Mouse (Mus musculus) kidney, embryonic 16.5 days (tissue): Measurements from ENCODE around the gene Satb2. TPM values are rescaled to one million over a fixed set of nuclear protein-coding genes. Genes with fewer than 3 reads are reported as not detected.

Source experiments
- ATAC-seq: fragments of 200-750 bp; cut with Nextera tagmentation; 2 replicates; pipeline ENCODE4 v1.8.0; 2017; ENCODE audit warnings: moderate TSS enrichment; ENCODE audit not compliant: low FRiP score, low TSS enrichment
- H3K27ac ChIP-seq: fragments of 300-500 bp; sonication (generic); 2 replicates; pipeline ENCODE4 v1.5.1; 2014; ENCODE audit warnings: low read length
- H3K27me3 ChIP-seq: fragments of 300-500 bp; sonication (generic); 2 replicates; pipeline ENCODE4 v1.6.1; 2014; ENCODE audit warnings: low read length, control low read depth, mixed read lengths; ENCODE audit not compliant: insufficient read depth
- H3K36me3 ChIP-seq: fragments of 300-500 bp; sonication (generic); 2 replicates; pipeline ENCODE4 v1.6.1; 2014; ENCODE audit warnings: low read length, control low read depth, mixed read lengths; ENCODE audit not compliant: insufficient read depth
- H3K4me1 ChIP-seq: fragments of 300-500 bp; sonication (generic); 2 replicates; pipeline ENCODE4 v1.6.1; 2014; ENCODE audit warnings: low read length, control low read depth, mixed read lengths; ENCODE audit not compliant: insufficient read depth
- H3K4me2 ChIP-seq: fragments of 300-500 bp; sonication (generic); replicated peaks from 2 replicates; pipeline ENCODE4 v1.6.1; 2014; ENCODE audit warnings: low read depth, low read length
- H3K4me3 ChIP-seq: fragments of 300-500 bp; sonication (generic); 2 replicates; pipeline ENCODE4 v1.5.1; 2014; ENCODE audit warnings: mild to moderate bottlenecking, low read length
- H3K9ac ChIP-seq: fragments of 300-500 bp; sonication (generic); replicated peaks from 2 replicates; pipeline ENCODE4 v1.6.1; 2014; ENCODE audit warnings: low read length
- H3K9me3 ChIP-seq: fragments of 300-500 bp; sonication (generic); 2 replicates; pipeline ENCODE4 v1.6.1; 2016; ENCODE audit warnings: low read length, control low read depth
- WGBS: fragments of 180-500 bp; shearing (Covaris S2); extraction: QIAGEN DNeasy Blood & Tissue Kit; methylation state at CpG from one replicate; pipeline ENCODE4 v1.1.7; 2014; 5-methylcytosine and 5-hydroxymethylcytosine counted together
- polyA plus RNA-seq: library from polyadenylated mRNA; unstranded; fragments of >200 nt; fragmentation: Nextera tagmentation; extraction: Ambion mirVana; gene quantifications from 2 replicates; pipeline ENCODE4 v1.2.1, GENCODE M21; 2015

Satb2 gene
- polyA plus RNA-seq, 1 experiment from 2014 or later = 1.6 TPM

GRCm38 (mm10) chr1:56974187-56974586 is 4.3 kb downstream of the Satb2 start:
- Histone ChIP-seq H3K27ac (no peak overlapping the region), H3K9ac (no peak overlapping the region), H3K36me3 (no peaks in the 10 kb centered on the region), H3K4me2 (no peak overlapping the region), H3K4me3 (no peak overlapping the region), H3K4me1 (peaks cover 27% of the 10 kb centered on the region), H3K9me3 (no peaks in the 10 kb centered on the region), H3K27me3 (peaks cover 56% of the 10 kb centered on the region)
- WGBS = 7% methylated on average over 14 of the region's 14 CpGs
- ATAC-seq = no peak

GRCm38 (mm10) chr1:56973593-56973950 is 4.9 kb downstream of the Satb2 start:
- peak; percentile 2; the same call in 1 of the 2 replicates for ATAC-seq
- under 1% methylated on average over 16 of the region's 16 CpGs for WGBS
- H3K9me3 ChIP-seq = no peaks in the 10 kb centered on the region

GRCm38 (mm10) chr1:56972950-56973592 is 5.4 kb downstream of the Satb2 start:
- under 1% methylated on average over 47 of the region's 47 CpGs for WGBS
- peak overlapping the region; percentile 81 for H3K27ac ChIP-seq
- peak overlapping the region; percentile 76 for H3K4me3 ChIP-seq
- ATAC-seq = peak; percentile 62
- H3K4me2 ChIP-seq = peak overlapping the region; percentile 98
- H3K27me3 ChIP-seq = peaks cover 62% of the 10 kb centered on the region
- H3K9me3 ChIP-seq = no peaks in the 10 kb centered on the region
- H3K9ac ChIP-seq = peak overlapping the region; percentile 83
- no peaks in the 10 kb centered on the region for H3K36me3 ChIP-seq
- H3K4me1 ChIP-seq = peaks cover 27% of the 10 kb centered on the region

More at GRCm38 (mm10) chr1:56973593-56973950, 4.9 kb downstream of the Satb2 start:
- Histone ChIP-seq H3K27me3 (peaks cover 61% of the 10 kb centered on the region), H3K36me3 (no peaks in the 10 kb centered on the region), H3K4me3 (peak overlapping the region; percentile 76), H3K9ac (peak overlapping the region; percentile 83), H3K27ac (peak overlapping the region; percentile 81; the same call in 1 of the 2 replicates), H3K4me1 (peaks cover 27% of the 10 kb centered on the region), H3K4me2 (peak overlapping the region; percentile 98)

- under 1% methylated on average over 75 of the region's 83 CpGs for WGBS
- ATAC-seq = peak; percentile 71
- H3K27ac ChIP-seq = peak overlapping the region; percentile 81
These were observed 6.0 kb downstream of the Satb2 start for GRCm38 (mm10) chr1:56972251-56972949.

GRCm38 (mm10) chr1:56971942-56972250 is 6.6 kb downstream of the Satb2 start:
- no peaks in the 10 kb centered on the region for H3K36me3 ChIP-seq
- H3K27ac ChIP-seq = peak overlapping the region; percentile 81; the same call in 1 of the 2 replicates
- peak overlapping the region; percentile 98 for H3K4me2 ChIP-seq
- peak overlapping the region; percentile 83 for H3K9ac ChIP-seq
- 1% methylated on average over 16 of the region's 23 CpGs for WGBS
- H3K4me3 ChIP-seq = peak overlapping the region; percentile 76
- H3K4me1 ChIP-seq = peaks cover 27% of the 10 kb centered on the region
- no peak; the same call in 1 of the 2 replicates for ATAC-seq
- H3K9me3 ChIP-seq = no peaks in the 10 kb centered on the region
- peaks cover 55% of the 10 kb centered on the region for H3K27me3 ChIP-seq

More at GRCm38 (mm10) chr1:56972251-56972949, 6.0 kb downstream of the Satb2 start:
- no peaks in the 10 kb centered on the region for H3K36me3 ChIP-seq
- H3K4me2 ChIP-seq = peak overlapping the region; percentile 98
- H3K4me3 ChIP-seq = peak overlapping the region; percentile 76
- H3K9me3 ChIP-seq = no peaks in the 10 kb centered on the region
- H3K9ac ChIP-seq = peak overlapping the region; percentile 83
- peaks cover 60% of the 10 kb centered on the region for H3K27me3 ChIP-seq
- peaks cover 27% of the 10 kb centered on the region for H3K4me1 ChIP-seq

- H3K36me3 ChIP-seq = no peaks in the 10 kb centered on the region
- H3K27me3 ChIP-seq = peaks cover 54% of the 10 kb centered on the region
- H3K4me3 ChIP-seq = peak overlapping the region; percentile 76
- H3K9ac ChIP-seq = peak overlapping the region; percentile 83
- H3K4me2 ChIP-seq = peak overlapping the region; percentile 98
- H3K9me3 ChIP-seq = no peaks in the 10 kb centered on the region
- WGBS = under 1% methylated on average over 29 of the region's 29 CpGs
- H3K4me1 ChIP-seq = peaks cover 27% of the 10 kb centered on the region
- no peak overlapping the region for H3K27ac ChIP-seq
- no peak for ATAC-seq
These were observed 7.0 kb downstream of the Satb2 start for GRCm38 (mm10) chr1:56971441-56971861.

GRCm38 (mm10) chr1:56970740-56971141 is 7.7 kb downstream of the Satb2 start:
- Histone ChIP-seq H3K27ac (no peak overlapping the region), H3K4me2 (peak overlapping the region; percentile 98), H3K4me3 (peak overlapping the region; percentile 76), H3K36me3 (no peaks in the 10 kb centered on the region), H3K4me1 (peaks cover 27% of the 10 kb centered on the region), H3K9me3 (no peaks in the 10 kb centered on the region), H3K27me3 (peaks cover 48% of the 10 kb centered on the region), H3K9ac (peak overlapping the region; percentile 83)
- 0% methylated on average over 27 of the region's 27 CpGs for WGBS
- ATAC-seq = no peak

- ATAC-seq = no peak
- H3K36me3 ChIP-seq = no peaks in the 10 kb centered on the region
- peak overlapping the region; percentile 76 for H3K4me3 ChIP-seq
- H3K27ac ChIP-seq = no peak overlapping the region
- H3K9me3 ChIP-seq = no peaks in the 10 kb centered on the region
- H3K4me1 ChIP-seq = peaks cover 27% of the 10 kb centered on the region
- peaks cover 44% of the 10 kb centered on the region for H3K27me3 ChIP-seq
- H3K4me2 ChIP-seq = peak overlapping the region; percentile 98
- H3K9ac ChIP-seq = no peak overlapping the region; the same call in 1 of the 2 replicates
- WGBS = under 1% methylated on average over 46 of the region's 47 CpGs
These were observed 8.8 kb downstream of the Satb2 start for GRCm38 (mm10) chr1:56969364-56970360.

GRCm38 (mm10) chr1:56965879-56966579 is 12.4 kb downstream of the Satb2 start:
- Histone ChIP-seq H3K27ac (no peak overlapping the region), H3K9me3 (no peaks in the 10 kb centered on the region), H3K27me3 (peaks cover 37% of the 10 kb centered on the region), H3K4me3 (no peak overlapping the region), H3K36me3 (no peaks in the 10 kb centered on the region), H3K9ac (no peak overlapping the region), H3K4me1 (peaks cover 16% of the 10 kb centered on the region), H3K4me2 (no peak overlapping the region)
- no peak for ATAC-seq
- WGBS = 58% methylated on average over 3 of the region's 3 CpGs
